Mouse (Mus musculus) adrenal gland, postnatal 25 days (tissue): ENCODE measurements around the gene Bmpr2. TPM values are rescaled to one million over a fixed set of nuclear protein-coding genes. Genes with fewer than 3 reads are reported as not detected.

Experiments
- total RNA-seq: library from RNA; stranded (reverse); gene quantifications from 2 replicates; pipeline ENCODE4 v1.2.3, GENCODE M21; 2021

Bmpr2 gene
- total RNA-seq, 1 experiment from 2014 or later, result 79.4 TPM

Other genes with a start within 250 kb of the Bmpr2 start
- gene Gm973, start 247.1 kb upstream of the Bmpr2 start, total RNA-seq, result 10.8 and 22.8 TPM in 2 replicates
- gene Sumo1, start 92.6 kb upstream of the Bmpr2 start, total RNA-seq, result 160 and 162 TPM in 2 replicates
- 103 and 116 TPM in 2 replicates for gene Nop58, start 78.4 kb upstream of the Bmpr2 start, total RNA-seq
- 40.2 TPM in 2 replicates for gene Fam117b, start 149.6 kb downstream of the Bmpr2 start, total RNA-seq